ENCODE assay signal across 8 mouse cellular contexts in the genomic region with DNA sequence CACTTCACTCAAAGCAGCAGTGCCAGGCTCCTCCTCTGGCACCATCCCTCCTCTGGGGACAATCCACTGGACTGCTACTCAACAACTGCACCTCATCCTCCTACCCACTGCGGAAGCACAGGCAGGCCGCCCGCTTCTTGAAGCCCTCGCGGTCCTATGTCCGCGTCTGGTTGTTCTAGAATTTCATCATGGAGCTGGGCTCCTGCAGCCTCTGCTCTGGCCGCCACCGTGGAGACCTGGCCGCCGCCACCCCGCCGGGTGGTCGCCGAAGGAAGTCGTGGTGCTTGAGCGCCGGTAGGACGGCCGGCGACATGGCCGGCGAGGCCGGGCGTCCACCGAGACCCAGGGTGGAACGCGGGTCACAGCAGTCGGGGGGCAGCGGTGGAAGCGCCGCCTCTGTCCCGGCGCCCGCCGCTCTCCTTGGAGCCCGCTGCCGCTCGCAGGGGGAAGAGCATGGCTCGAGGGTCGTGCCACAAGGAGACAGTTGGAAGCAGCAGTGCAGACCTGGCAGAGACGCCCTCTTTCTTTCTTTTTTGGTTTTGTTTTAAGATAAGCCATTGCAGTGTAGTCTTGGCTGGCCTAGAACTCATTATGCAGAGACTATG. TPM values are rescaled to one million over a fixed set of nuclear protein-coding genes. Genes with fewer than 3 reads are reported as not detected.
DNase-seq lines count a peak whose midpoint lies in the region; ATAC-seq lines count a peak whose summit lies in the region.

No protein-coding gene starts in this region.

- peak overlapping the region; percentile 42 for H3K4me2 ChIP-seq in forebrain, embryonic 16.5 days (ENCODE audit: low read length)
- H3K4me2 ChIP-seq in liver, embryonic 11.5 days, result peak overlapping the region; percentile 51

- H3K9ac ChIP-seq in forebrain, embryonic 16.5 days (replicated peaks; ENCODE audit: low read depth, low read length), result peak overlapping the region; percentile 48
- H3K9ac ChIP-seq in liver, embryonic 11.5 days (ENCODE audit: low read depth, low read length), result peak overlapping the region; percentile 2

- peaks cover 8% of the 10 kb centered on the region for H3K36me3 ChIP-seq in forebrain, embryonic 16.5 days (ENCODE audit: control insufficient read depth, insufficient read depth)
- H3K36me3 ChIP-seq in liver, embryonic 11.5 days (ENCODE audit: control insufficient read depth, insufficient read depth, low read length), result peaks cover 4% of the 10 kb centered on the region; the same call in 1 of the 2 replicates

- WGBS in forebrain, embryonic 16.5 days, result 7% methylated on average over 42 of the region's 42 CpGs
- WGBS in liver, embryonic 11.5 days, result 18% methylated on average over 42 of the region's 42 CpGs

- H3K9me3 ChIP-seq in forebrain, embryonic 16.5 days (ENCODE audit: control insufficient read depth, low read length), result no peaks in the 10 kb centered on the region
- H3K9me3 ChIP-seq in liver, embryonic 11.5 days (ENCODE audit: control insufficient read depth, low read length), result no peaks in the 10 kb centered on the region

- no peaks in the 10 kb centered on the region for H3K27me3 ChIP-seq in forebrain, embryonic 16.5 days (replicated peaks; ENCODE audit: control insufficient read depth, insufficient read depth, low read length)
- no peaks in the 10 kb centered on the region for H3K27me3 ChIP-seq in liver, embryonic 11.5 days (replicated peaks; ENCODE audit: control insufficient read depth, insufficient read depth, low read length)

- no peak for ATAC-seq in cerebellum, adult (ENCODE audit: insufficient number of reproducible peaks, low FRiP score, low TSS enrichment)
- peak; percentile 50 for ATAC-seq in forebrain, embryonic 16.5 days
- ATAC-seq in liver, embryonic 11.5 days (replicated peaks; ENCODE audit: low FRiP score), result peak; percentile 39
- no peak for ATAC-seq in monocyte, adult 5-6 weeks (replicated peaks; ENCODE audit: insufficient number of reproducible peaks, low FRiP score, low TSS enrichment, poor library complexity, severe bottlenecking)

- H3K27ac ChIP-seq in forebrain, embryonic 16.5 days (ENCODE audit: low read length), result no peak overlapping the region
- H3K27ac ChIP-seq in liver, embryonic 11.5 days (ENCODE audit: low read depth, low read length), result no peak overlapping the region

- H3K4me1 ChIP-seq in forebrain, embryonic 16.5 days (replicated peaks; ENCODE audit: control insufficient read depth, insufficient read depth, low read length), result peaks cover 9% of the 10 kb centered on the region
- no peaks in the 10 kb centered on the region for H3K4me1 ChIP-seq in liver, embryonic 11.5 days (replicated peaks; ENCODE audit: control insufficient read depth, insufficient read depth, low read length)

- DNase-seq in cerebellum, postnatal 10 days, result peak; percentile 38 to 46
- DNase-seq in lung, postnatal 4 days, result peak; percentile 5 to 30
- no peak for DNase-seq in lung, postnatal 25 days (ENCODE audit: low spot score)
- peak; percentile 36 for DNase-seq in liver, embryonic 11.5 days (ENCODE audit: low spot score)
- peak; percentile 2 for DNase-seq in thymus, postnatal 25 days

- peak overlapping the region; percentile 30 for H3K4me3 ChIP-seq in forebrain, embryonic 16.5 days (replicated peaks; ENCODE audit: low read length)
- peak overlapping the region; percentile 44 for H3K4me3 ChIP-seq in liver, embryonic 11.5 days (ENCODE audit: low read depth, low read length)

RNA-seq across cellular contexts. Expression of a gene that starts 34.9 kb away (rescaled TPM):
- 72.4 and 73.7 TPM in 2 replicates for polyA plus RNA-seq in forebrain, embryonic 16.5 days (2015; fragmentation: Nextera tagmentation; extraction: Ambion mirVana)
- 48.2 and 57.2 TPM in 2 replicates for polyA plus RNA-seq in liver, embryonic 11.5 days (2014; fragmentation: Nextera tagmentation; extraction: Ambion mirVana)
- total RNA-seq in monocyte, adult 5-6 weeks (2017), result 86.4 to 117 TPM (median 103 TPM) in 3 replicates

RNA-seq across cellular contexts. Expression of a gene that starts 34.9 kb away (rescaled TPM):
- polyA plus RNA-seq in forebrain, embryonic 16.5 days (2015; fragmentation: Nextera tagmentation; extraction: Ambion mirVana), result 21.3 and 23.7 TPM in 2 replicates
- 1.9 and 3.1 TPM in 2 replicates for polyA plus RNA-seq in liver, embryonic 11.5 days (2014; fragmentation: Nextera tagmentation; extraction: Ambion mirVana)
- 0.29 to 0.64 TPM (median 0.39 TPM) in 3 replicates for total RNA-seq in monocyte, adult 5-6 weeks (2017)

RNA-seq across cellular contexts. Expression of a gene that starts 49.4 kb away (rescaled TPM):
- polyA plus RNA-seq in forebrain, embryonic 16.5 days (2015; fragmentation: Nextera tagmentation; extraction: Ambion mirVana), result 208 and 219 TPM in 2 replicates
- polyA plus RNA-seq in liver, embryonic 11.5 days (2014; fragmentation: Nextera tagmentation; extraction: Ambion mirVana), result 83.8 and 84.4 TPM in 2 replicates
- 46.8 to 63.3 TPM (median 57.8 TPM) in 3 replicates for total RNA-seq in monocyte, adult 5-6 weeks (2017)

Comparison
In these comparisons a context has a peak if more than half of its experiments do, and no peak if none do; other contexts are left out.
1. ATAC-seq: peak in forebrain, embryonic 16.5 days (single experiment) and liver, embryonic 11.5 days (single experiment); none in cerebellum, adult (single experiment) and monocyte, adult 5-6 weeks (single experiment).